Mouse (Mus musculus): Measurements from ENCODE around the gene Fbxw8.

DNA sequence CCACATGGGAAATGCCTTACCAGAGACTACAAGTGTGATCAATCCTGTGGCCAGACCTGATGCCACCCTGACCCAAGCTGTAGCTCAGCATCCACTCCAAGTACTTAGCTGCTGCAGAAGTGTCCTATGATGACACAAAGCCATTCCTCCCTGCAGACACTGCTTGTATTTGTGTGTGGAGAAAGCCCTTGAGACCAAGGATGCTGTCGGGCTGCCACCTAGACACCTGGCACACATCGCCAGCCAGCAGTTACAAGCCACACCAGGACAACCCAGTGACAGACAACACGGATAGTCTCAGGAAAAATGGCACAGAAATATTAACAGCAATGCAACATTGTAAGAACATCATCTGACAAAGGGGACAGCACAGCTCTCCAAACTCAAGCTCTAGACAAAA is 9.8 kb downstream of the Fbxw8 start:
- TF ChIP-seq EP300 (IDR thresholded peaks at IDR 0.05; ENCODE audit: low read depth) (no peak), CTCF (IDR thresholded peaks at IDR 0.05; ENCODE audit: low read depth) (no peak)
